Mouse (Mus musculus): ENCODE data around the gene Efcab7.
A peak's percentile ranks its signal among the peaks of the same experiment; 100 is the strongest.

The Efcab7 gene

GRCm38 (mm10) chr4:99829094-99830073, at the start of gene Efcab7:
TSS of gene Efcab7 (plus strand) at chr4:99829198.
- DNase-seq = peak; percentile 84

- DNase-seq = no peak
Measured at GRCm38 (mm10) chr4:99792365-99792764, 36.6 kb upstream of the Efcab7 start.

GRCm38 (mm10) chr4:99816697-99817460, 12.1 kb upstream of the Efcab7 start:
- DNase-seq = no peak

- DNase-seq = no peak
Measured at GRCm38 (mm10) chr4:99828337-99828736, 661 bp upstream of the Efcab7 start.

- no peak for DNase-seq
Measured at GRCm38 (mm10) chr4:99828739-99829093, 282 bp upstream of the Efcab7 start.

- no peak for DNase-seq
Measured at GRCm38 (mm10) chr4:99881882-99882281, 52.9 kb downstream of the Efcab7 start.

GRCm38 (mm10) chr4:99882405-99882804, 53.4 kb downstream of the Efcab7 start:
- DNase-seq = no peak

GRCm38 (mm10) chr4:99913894-99914451, 85.0 kb downstream of the Efcab7 start:
- no peak for DNase-seq

GRCm38 (mm10) chr4:99926380-99926779, 97.4 kb downstream of the Efcab7 start:
- peak; percentile 16 for DNase-seq

GRCm38 (mm10) chr4:99928521-99928920, 99.5 kb downstream of the Efcab7 start:
- DNase-seq = no peak

GRCm38 (mm10) chr4:99929149-99929612, 100.2 kb downstream of the Efcab7 start, which contains the start of gene Pgm1:
TSS of gene Pgm1 (plus strand) at chr4:99929414.
- peak; percentile 86 for DNase-seq

GRCm38 (mm10) chr4:99929613-99930517, 100.9 kb downstream of the Efcab7 start, which contains the start of gene Itgb3bp:
TSS of gene Itgb3bp (minus strand) at chr4:99929813.
- DNase-seq = peak; percentile 79

- DNase-seq = no peak
Measured at GRCm38 (mm10) chr4:99930518-99931239, 101.7 kb downstream of the Efcab7 start.

GRCm38 (mm10) chr4:99931240-99931580, 102.2 kb downstream of the Efcab7 start:
- DNase-seq = no peak

GRCm38 (mm10) chr4:99931807-99932206, 102.8 kb downstream of the Efcab7 start:
- DNase-seq = no peak

GRCm38 (mm10) chr4:99934859-99935258, 105.9 kb downstream of the Efcab7 start:
- DNase-seq = no peak

GRCm38 (mm10) chr4:99936278-99936677, 107.3 kb downstream of the Efcab7 start:
- no peak for DNase-seq

GRCm38 (mm10) chr4:99939711-99940505, 110.9 kb downstream of the Efcab7 start:
- no peak for DNase-seq

- peak; percentile 16 for DNase-seq
Measured at GRCm38 (mm10) chr4:99941655-99942414, 112.8 kb downstream of the Efcab7 start.

- DNase-seq = no peak
Measured at GRCm38 (mm10) chr4:99944606-99945005, 115.6 kb downstream of the Efcab7 start.

Data from liver (tissue).